Mouse (Mus musculus) left cerebral cortex, postnatal 25 days (tissue): ENCODE data around the gene Fbxo27. TPM values are rescaled to one million over a fixed set of nuclear protein-coding genes. Genes with fewer than 3 reads are reported as not detected.

Source experiments
- DNase-seq, 2 experiments: peaks; one replicate each; pipeline ENCODE4 v3.0.0; 2022; ENCODE audit warnings: low spot score in 2 of 2, mixed read lengths in 1 of 2
- intact Hi-C: fragments of 180-260 bp; cut with DNase I; formaldehyde crosslinking; loops from one replicate; pipeline ENCODE4 v1.15.1; 2025
- total RNA-seq, 2 experiments: library from RNA; stranded (reverse); gene quantifications; 2 replicates each; pipeline ENCODE4 v1.2.3; 2021

The Fbxo27 gene
- total RNA-seq, 2 experiments from 2014 or later = 21.6 to 21.8 TPM

GRCm38 (mm10) chr7:28739829-28740228, 47.2 kb downstream of the Fbxo27 start:
- intact Hi-C loops = no loop called here
- no peak for DNase-seq

GRCm38 (mm10) chr7:28740949-28741348, 48.3 kb downstream of the Fbxo27 start:
- no peak for DNase-seq
- intact Hi-C loops = no loop called here

GRCm38 (mm10) chr7:28741368-28741708, 48.7 kb downstream of the Fbxo27 start:
- intact Hi-C loops = no loop called here
- DNase-seq = no peak

GRCm38 (mm10) chr7:28741709-28742438, 49.2 kb downstream of the Fbxo27 start, which contains the start of the genes Mrps12 and Sars2:
TSS of gene Mrps12 (minus strand) at chr7:28741820.
TSS of gene Sars2 (plus strand) at chr7:28741992.
- intact Hi-C loops = loop anchor here (2.0 kb wide), 1 partner anchor 21 kb away; no protein-coding TSS in a partner anchor
- peak; percentile 98 to 99 for DNase-seq

Other genes starting within 250 kb of the Fbxo27 start
- 10 to 100 TPM; 81.6 to 91.4 TPM for gene Lrfn1, start 240.9 kb upstream of the Fbxo27 start, total RNA-seq
- not detected for gene Ifnl2, start 182.4 kb upstream of the Fbxo27 start, total RNA-seq
- not detected for gene Ifnl3, start 170.0 kb upstream of the Fbxo27 start, total RNA-seq
- gene Sycn, start 152.0 kb upstream of the Fbxo27 start, total RNA-seq = not detected
- under 1 TPM; 0.46 to 0.50 TPM for gene Nccrp1, start 145.6 kb upstream of the Fbxo27 start, total RNA-seq
- gene Samd4b, start 94.7 kb upstream of the Fbxo27 start, total RNA-seq = 10 to 100 TPM; 65.2 to 68.7 TPM
- gene Pak4, start 94.7 kb upstream of the Fbxo27 start, total RNA-seq = 1 to 10 TPM; 8.1 to 8.3 TPM
- 1 to 10 TPM; 1.1 to 1.6 TPM for gene Acp7, start 61.5 kb upstream of the Fbxo27 start, total RNA-seq
- 1 to 10 TPM in 1 of 2 experiments, under 1 TPM in 1; 0.76 to 1.3 TPM for gene Fbxo17, start 24.0 kb downstream of the Fbxo27 start, total RNA-seq
- 10 to 100 TPM; 60.3 to 67.4 TPM for gene Mrps12, start 49.0 kb downstream of the Fbxo27 start, total RNA-seq
- 10 to 100 TPM; 13.1 to 14.4 TPM for gene Sars2, start 49.1 kb downstream of the Fbxo27 start, total RNA-seq
- gene Ccer2, start 63.3 kb downstream of the Fbxo27 start, total RNA-seq = 1 to 10 TPM in 1 of 2 experiments, under 1 TPM in 1; 0.92 to 1.2 TPM
- gene Sirt2, start 73.9 kb downstream of the Fbxo27 start, total RNA-seq = 100 to 1,000 TPM; 151 to 166 TPM
- 10 to 100 TPM; 34.2 to 37.7 TPM for gene Nfkbib, start 74.7 kb downstream of the Fbxo27 start, total RNA-seq
- 1 to 10 TPM; 2.4 to 2.9 TPM for gene Rinl, start 96.1 kb downstream of the Fbxo27 start, total RNA-seq
- 100 to 1,000 TPM; 375 to 411 TPM for gene Hnrnpl, start 115.7 kb downstream of the Fbxo27 start, total RNA-seq
- gene Ech1, start 132.4 kb downstream of the Fbxo27 start, total RNA-seq = 10 to 100 TPM; 41.5 to 46.6 TPM
- 1 to 10 TPM; 2.2 to 2.7 TPM for gene Lgals4, start 141.0 kb downstream of the Fbxo27 start, total RNA-seq
- under 1 TPM in 1 of 2 experiments, not detected in 1; 0.50 TPM for gene Lgals7, start 171.0 kb downstream of the Fbxo27 start, total RNA-seq
- gene Capn12, start 188.6 kb downstream of the Fbxo27 start, total RNA-seq = under 1 TPM; 0.32 to 0.66 TPM